Mouse (Mus musculus) MEL (cell line): Measurements from ENCODE around the gene Lcp1.

Experiments used
- CHD2 ChIP-seq: IDR thresholded peaks from 2 replicates; pipeline ENCODE4 v1.6.1; 2011; ENCODE audit warnings: low read length, improper control_type of control experiment
- CTCF ChIP-seq, 3 experiments: IDR thresholded peaks in 2 of 3; conservative IDR thresholded peaks in 1 of 3; 2 replicates each; pipeline ENCODE4 v1.5.1; 2011 to 2012; ENCODE audit warnings: low read length in 3 of 3, low read depth in 2 of 3, mild to moderate bottlenecking in 2 of 3, improper control_type of control experiment in 1 of 3, inconsistent platforms in 1 of 3, mixed read lengths in 1 of 3, moderate library complexity in 1 of 3; ENCODE audit not compliant: control insufficient read depth in 1 of 3, insufficient read depth in 1 of 3, poor library complexity in 1 of 3, severe bottlenecking in 1 of 3
- ETS1 ChIP-seq: IDR thresholded peaks from 2 replicates; pipeline ENCODE4 v1.6.1; 2012; ENCODE audit warnings: low read depth, mild to moderate bottlenecking, inconsistent platforms, low read length, improper control_type of control experiment, moderate library complexity
- JUND ChIP-seq: IDR thresholded peaks from 2 replicates; pipeline ENCODE4 v1.6.1; 2011; ENCODE audit warnings: low read depth, mild to moderate bottlenecking, improper control_type of control experiment, low read length
- KAT2A ChIP-seq: conservative IDR thresholded peaks from 2 replicates; pipeline ENCODE4 v1.6.1; 2012; ENCODE audit warnings: low read depth, low read length, improper control_type of control experiment, inconsistent platforms
- POLR2A ChIP-seq, 2 experiments: IDR thresholded peaks; 2 replicates each; pipeline ENCODE4 v1.6.1; 2011 to 2012; ENCODE audit warnings: low read length in 2 of 2, mild to moderate bottlenecking in 2 of 2, control low read depth in 1 of 2, improper control_type of control experiment in 1 of 2, low read depth in 1 of 2, moderate library complexity in 1 of 2; ENCODE audit not compliant: control insufficient read depth in 1 of 2, insufficient read depth in 1 of 2, poor library complexity in 1 of 2

DNA sequence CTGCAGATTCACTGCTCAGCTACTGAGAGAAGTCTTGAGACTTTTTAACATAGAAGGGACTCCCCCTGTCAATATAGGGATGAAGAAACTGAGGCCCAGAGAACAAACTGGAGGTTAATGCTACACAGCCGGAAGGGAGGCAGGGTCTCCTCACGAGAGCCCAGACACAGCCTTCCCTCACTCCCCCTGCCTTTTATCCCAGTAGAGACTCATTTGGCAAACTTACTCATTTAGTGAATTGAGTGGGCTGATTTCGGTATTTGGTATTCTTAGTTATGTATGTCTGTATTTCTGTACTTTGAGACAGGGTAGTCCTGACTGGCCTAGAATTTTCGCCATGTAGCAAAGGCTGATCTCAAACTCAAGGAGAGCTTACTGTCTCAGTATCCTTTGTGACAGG lies 59.8 kb downstream of the Lcp1 start:
- TF ChIP-seq CTCF (IDR thresholded peaks at IDR 0.05 in 2 of 3, conservative IDR thresholded peaks at IDR 0.05 in 1 of 3; ENCODE audit: control insufficient read depth in 1 of 3, insufficient read depth in 1 of 3, low read depth in 2 of 3, low read length in 3 of 3, poor library complexity in 1 of 3, severe bottlenecking in 1 of 3) (no peak), ETS1 (no peak), CHD2 (no peak), POLR2A (IDR thresholded peaks at IDR 0.05; ENCODE audit: control insufficient read depth in 1 of 2, insufficient read depth in 1 of 2, low read depth in 1 of 2, low read length in 2 of 2, poor library complexity in 1 of 2) (no peak), KAT2A (no peak), JUND (no peak)
